ENCODE assay signal across 8 mouse cellular contexts in genomic region chr6:86526961-86527740, GRCm38 (mm10). TPM values are rescaled to one million over a fixed set of nuclear protein-coding genes. Genes with fewer than 3 reads are reported as not detected.
DNase-seq lines count a peak whose midpoint lies in the region; ATAC-seq and TF ChIP-seq lines count a peak whose summit lies in the region.

No protein-coding gene starts in this region.

- peak; percentile 72 for ATAC-seq in forebrain, embryonic 13.5 days
- peak; percentile 81 for ATAC-seq in hindbrain, embryonic 15.5 days (ENCODE audit: low FRiP score, low read depth)
- peak; percentile 59 for ATAC-seq in liver, embryonic 12.5 days
- ATAC-seq in monocyte, adult 5-6 weeks (replicated peaks; ENCODE audit: insufficient number of reproducible peaks, low FRiP score, low TSS enrichment, poor library complexity, severe bottlenecking): peak; percentile 27
- ATAC-seq in stomach, postnatal 0 days (ENCODE audit: low FRiP score, low TSS enrichment): peak; percentile 76

- no peaks in the 10 kb centered on the region for H3K27me3 ChIP-seq in forebrain, embryonic 13.5 days
- H3K27me3 ChIP-seq in hindbrain, embryonic 15.5 days: no peaks in the 10 kb centered on the region
- no peaks in the 10 kb centered on the region for H3K27me3 ChIP-seq in liver, embryonic 12.5 days (replicated peaks)
- H3K27me3 ChIP-seq in stomach, postnatal 0 days (ENCODE audit: control insufficient read depth, insufficient read depth, low read length): no peaks in the 10 kb centered on the region

- peak overlapping the region; percentile 100 for H3K4me3 ChIP-seq in forebrain, embryonic 13.5 days
- H3K4me3 ChIP-seq in hindbrain, embryonic 15.5 days: peak overlapping the region; percentile 93
- H3K4me3 ChIP-seq in liver, embryonic 12.5 days: peak overlapping the region; percentile 90
- peak overlapping the region; percentile 96 for H3K4me3 ChIP-seq in stomach, postnatal 0 days (ENCODE audit: low read depth, low read length)

- H3K27ac ChIP-seq in forebrain, embryonic 13.5 days: peak overlapping the region; percentile 100
- peak overlapping the region; percentile 100 for H3K27ac ChIP-seq in hindbrain, embryonic 15.5 days (replicated peaks)
- peak overlapping the region; percentile 99 for H3K27ac ChIP-seq in liver, embryonic 12.5 days
- H3K27ac ChIP-seq in stomach, postnatal 0 days (replicated peaks): peak overlapping the region; percentile 100

- no peaks in the 10 kb centered on the region for H3K9me3 ChIP-seq in forebrain, embryonic 13.5 days (replicated peaks)
- H3K9me3 ChIP-seq in hindbrain, embryonic 15.5 days: no peaks in the 10 kb centered on the region
- no peaks in the 10 kb centered on the region for H3K9me3 ChIP-seq in liver, embryonic 12.5 days (replicated peaks)
- no peaks in the 10 kb centered on the region for H3K9me3 ChIP-seq in stomach, postnatal 0 days (ENCODE audit: control insufficient read depth, low read length)

- H3K36me3 ChIP-seq in forebrain, embryonic 13.5 days (ENCODE audit: poor library complexity, severe bottlenecking): peaks cover 26% of the 10 kb centered on the region
- H3K36me3 ChIP-seq in hindbrain, embryonic 15.5 days: peaks cover 16% of the 10 kb centered on the region
- peaks cover 51% of the 10 kb centered on the region for H3K36me3 ChIP-seq in liver, embryonic 12.5 days
- H3K36me3 ChIP-seq in stomach, postnatal 0 days (ENCODE audit: control insufficient read depth, insufficient read depth, low read length): peaks cover 7% of the 10 kb centered on the region; the same call in 1 of the 2 replicates

- peak; percentile 87 to 93 for DNase-seq in heart, adult 18-20 months
- DNase-seq in heart, adult 11 months: no peak
- peak; percentile 67 to 74 for DNase-seq in adrenal gland, postnatal 4 days (ENCODE audit: low spot score in 2 of 2)
- DNase-seq in stomach, postnatal 0 days (ENCODE audit: low spot score): peak; percentile 85

- WGBS in forebrain, embryonic 13.5 days: 6% methylated on average over 49 of the region's 49 CpGs
- 4% methylated on average over 48 of the region's 49 CpGs for WGBS in hindbrain, embryonic 15.5 days
- 4% methylated on average over 49 of the region's 49 CpGs for WGBS in liver, embryonic 12.5 days (ENCODE audit: insufficient replicate concordance)
- 6% methylated on average over 48 of the region's 49 CpGs for WGBS in stomach, postnatal 0 days

- no peak for TF ChIP-seq CTCF in stomach, postnatal 0 days (IDR thresholded peaks at IDR 0.05; ENCODE audit: low read depth)

- TF ChIP-seq EP300 in stomach, postnatal 0 days (optimal IDR thresholded peaks at IDR 0.05): peak; percentile 84

- H3K4me1 ChIP-seq in forebrain, embryonic 13.5 days: peaks cover 32% of the 10 kb centered on the region
- H3K4me1 ChIP-seq in hindbrain, embryonic 15.5 days (replicated peaks): peaks cover 30% of the 10 kb centered on the region
- peaks cover 30% of the 10 kb centered on the region for H3K4me1 ChIP-seq in liver, embryonic 12.5 days
- H3K4me1 ChIP-seq in stomach, postnatal 0 days (replicated peaks; ENCODE audit: control insufficient read depth, insufficient read depth): peaks cover 3% of the 10 kb centered on the region; the same call in 1 of the 2 replicates

- peak overlapping the region; percentile 99 for H3K9ac ChIP-seq in forebrain, embryonic 13.5 days
- H3K9ac ChIP-seq in hindbrain, embryonic 15.5 days: peak overlapping the region; percentile 98
- peak overlapping the region; percentile 96 for H3K9ac ChIP-seq in liver, embryonic 12.5 days
- peak overlapping the region; percentile 97 for H3K9ac ChIP-seq in stomach, postnatal 0 days (ENCODE audit: low read length)

- H3K4me2 ChIP-seq in forebrain, embryonic 13.5 days: peak overlapping the region; percentile 93
- peak overlapping the region; percentile 67 for H3K4me2 ChIP-seq in hindbrain, embryonic 15.5 days
- H3K4me2 ChIP-seq in liver, embryonic 12.5 days: peak overlapping the region; percentile 95
- peak overlapping the region; percentile 62 for H3K4me2 ChIP-seq in stomach, postnatal 0 days (replicated peaks; ENCODE audit: low read depth)

RNA-seq across cellular contexts. Expression of gene Pcbp1, which starts 1.0 kb away (rescaled TPM):
- total RNA-seq in heart, adult 18-20 months (2021): 100 to 1,000 TPM; 142 to 150 TPM
- 100 to 1,000 TPM; 273 to 288 TPM for total RNA-seq in adrenal gland, postnatal 4 days (2021)
- polyA plus RNA-seq in forebrain, embryonic 13.5 days (2015; fragmentation: Nextera tagmentation; extraction: Ambion mirVana): 204 and 245 TPM in 2 replicates
- polyA plus RNA-seq in hindbrain, embryonic 15.5 days (2015; fragmentation: Nextera tagmentation; extraction: Ambion mirVana): 341 and 351 TPM in 2 replicates
- 465 and 466 TPM in 2 replicates for polyA plus RNA-seq in liver, embryonic 12.5 days (2016; fragmentation: Nextera tagmentation; extraction: Ambion mirVana)
- 36.4 to 57.1 TPM (median 52.3 TPM) in 3 replicates for total RNA-seq in monocyte, adult 5-6 weeks (2017)
- polyA plus RNA-seq in stomach, postnatal 0 days (2015; fragmentation: Nextera tagmentation; extraction: Ambion mirVana): 331 and 337 TPM in 2 replicates

Comparison
In these comparisons a context has a peak if more than half of its experiments do, and no peak if none do; other contexts are left out.
1. ATAC-seq: peak in every context shown above with its lines; median percentile 81 in hindbrain, embryonic 15.5 days; 76 in stomach, postnatal 0 days; 72 in forebrain, embryonic 13.5 days; 59 in liver, embryonic 12.5 days; 27 in monocyte, adult 5-6 weeks.